Mouse (Mus musculus) MEL (cell line): ENCODE measurements at regions not wholly inside any gene's neighbourhood (a gene's known extent, or its start where the extent isn't known, plus 50 kb on each side); places are given as distances from the start of the nearest gene placed in this dataset.

Source experiments
- CTCF ChIP-seq, 3 experiments: IDR thresholded peaks in 2 of 3; conservative IDR thresholded peaks in 1 of 3; 2 replicates each; pipeline ENCODE4 v1.5.1; 2011 to 2012; ENCODE audit warnings: low read length in 3 of 3, low read depth in 2 of 3, mild to moderate bottlenecking in 2 of 3, improper control_type of control experiment in 1 of 3, inconsistent platforms in 1 of 3, mixed read lengths in 1 of 3, moderate library complexity in 1 of 3; ENCODE audit not compliant: control insufficient read depth in 1 of 3, insufficient read depth in 1 of 3, poor library complexity in 1 of 3, severe bottlenecking in 1 of 3
- EP300 ChIP-seq, 2 experiments: IDR thresholded peaks; 2 replicates each; pipeline ENCODE4 v1.6.1; 2011; ENCODE audit warnings: improper control_type of control experiment in 2 of 2, low read length in 2 of 2, low read depth in 1 of 2, mild to moderate bottlenecking in 1 of 2
- ETS1 ChIP-seq: IDR thresholded peaks from 2 replicates; pipeline ENCODE4 v1.6.1; 2012; ENCODE audit warnings: low read depth, mild to moderate bottlenecking, inconsistent platforms, low read length, improper control_type of control experiment, moderate library complexity
- GABPA ChIP-seq: IDR thresholded peaks from 2 replicates; pipeline ENCODE4 v1.6.1; 2012; ENCODE audit warnings: low read depth, mild to moderate bottlenecking, inconsistent platforms, low read length, improper control_type of control experiment, moderate library complexity
- MAX ChIP-seq: IDR thresholded peaks from 2 replicates; pipeline ENCODE4 v1.6.1; 2011; ENCODE audit warnings: low read length, improper control_type of control experiment
- POLR2A ChIP-seq, 2 experiments: IDR thresholded peaks; 2 replicates each; pipeline ENCODE4 v1.6.1; 2011 to 2012; ENCODE audit warnings: low read length in 2 of 2, mild to moderate bottlenecking in 2 of 2, control low read depth in 1 of 2, improper control_type of control experiment in 1 of 2, low read depth in 1 of 2, moderate library complexity in 1 of 2; ENCODE audit not compliant: control insufficient read depth in 1 of 2, insufficient read depth in 1 of 2, poor library complexity in 1 of 2
- RAD21 ChIP-seq: IDR thresholded peaks from 2 replicates; pipeline ENCODE4 v1.6.1; 2011; ENCODE audit warnings: mild to moderate bottlenecking, low read depth, low read length, improper control_type of control experiment
- RCOR1 ChIP-seq: IDR thresholded peaks from 2 replicates; pipeline ENCODE4 v1.6.1; 2012; ENCODE audit warnings: low read depth, mild to moderate bottlenecking, inconsistent platforms, low read length, improper control_type of control experiment
- TCF12 ChIP-seq: IDR thresholded peaks from 2 replicates; pipeline ENCODE4 v1.6.1; 2014; ENCODE audit warnings: low read depth, mild to moderate bottlenecking, inconsistent platforms, low read length, improper control_type of control experiment, moderate library complexity
- ZMIZ1 ChIP-seq: IDR thresholded peaks from 2 replicates; pipeline ENCODE4 v1.6.1; 2012; ENCODE audit warnings: low read depth, mild to moderate bottlenecking, inconsistent platforms, low read length, improper control_type of control experiment, moderate library complexity

DNA sequence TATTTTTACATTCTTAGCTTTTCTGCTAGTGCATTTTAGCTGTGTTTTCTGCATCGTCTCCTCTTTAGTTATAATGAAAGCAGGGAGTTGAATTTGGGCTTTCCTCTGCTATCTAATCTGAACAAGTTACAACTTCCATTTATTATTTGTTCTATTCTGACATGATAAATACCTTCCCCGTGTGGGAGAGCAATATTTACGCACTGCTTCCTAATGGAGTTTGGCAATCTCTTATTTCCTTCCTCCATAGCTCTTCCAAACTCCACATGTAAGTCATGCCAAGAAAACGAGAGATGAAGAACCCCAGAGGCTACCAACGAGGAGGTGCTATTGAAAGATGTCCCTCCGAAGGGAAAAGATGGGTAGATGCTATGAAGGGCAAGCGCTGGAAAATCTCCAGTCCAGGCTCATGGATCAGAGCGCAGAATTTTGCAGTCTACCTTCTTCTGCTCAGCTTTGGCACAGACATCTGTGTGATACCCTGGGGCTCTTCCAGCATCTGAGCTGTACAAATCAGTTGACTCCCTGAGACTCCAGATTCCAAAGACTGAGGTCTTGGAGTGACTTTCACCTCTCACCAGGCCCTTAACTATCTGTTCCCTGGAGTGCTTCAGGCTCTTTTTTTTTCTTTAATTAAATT is 167.4 kb upstream of the Tgfbr2 start:
- TF ChIP-seq ZMIZ1, result no peak
- no peak for TF ChIP-seq GABPA
- TF ChIP-seq TCF12, result no peak
- no peak for TF ChIP-seq EP300 (IDR thresholded peaks at IDR 0.05; ENCODE audit: low read depth in 1 of 2, low read length in 2 of 2)
- TF ChIP-seq RAD21, result no peak
- TF ChIP-seq ETS1, result no peak
- no peak for TF ChIP-seq CTCF (IDR thresholded peaks at IDR 0.05 in 2 of 3, conservative IDR thresholded peaks at IDR 0.05 in 1 of 3; ENCODE audit: control insufficient read depth in 1 of 3, insufficient read depth in 1 of 3, low read depth in 2 of 3, low read length in 3 of 3, poor library complexity in 1 of 3, severe bottlenecking in 1 of 3)
- TF ChIP-seq POLR2A (IDR thresholded peaks at IDR 0.05; ENCODE audit: control insufficient read depth in 1 of 2, insufficient read depth in 1 of 2, low read depth in 1 of 2, low read length in 2 of 2, poor library complexity in 1 of 2), result no peak
- no peak for TF ChIP-seq MAX
- TF ChIP-seq RCOR1, result no peak
